Mouse (Mus musculus): ENCODE results near the gene Pdrg1. TPM values are rescaled to one million over a fixed set of nuclear protein-coding genes. Genes with fewer than 3 reads are reported as not detected.

Gene Pdrg1
- polyA plus RNA-seq, 1 experiment from 2014 or later, result 112 TPM

Other genes with a start within 250 kb of the Pdrg1 start
- gene Bcl2l1, start 183.7 kb downstream of the Pdrg1 start, polyA plus RNA-seq (2018), result 38.6 to 159 TPM (median 48.4 TPM) in 3 replicates
- 3.4 to 14.0 TPM (median 11.8 TPM) in 3 replicates for gene Tpx2, start 167.5 kb downstream of the Pdrg1 start, polyA plus RNA-seq (2018)
- not detected in 3 replicates for gene Mylk2, start 104.1 kb downstream of the Pdrg1 start, polyA plus RNA-seq (2018)
- gene Foxs1, start 82.2 kb downstream of the Pdrg1 start, polyA plus RNA-seq (2018), result not detected in 3 replicates
- not detected in 3 replicates for gene Dusp15, start 63.7 kb downstream of the Pdrg1 start, polyA plus RNA-seq (2018)
- gene Ttll9, start 52.9 kb downstream of the Pdrg1 start, polyA plus RNA-seq (2018), result not detected in 3 replicates
- not detected in 3 replicates for gene Xkr7, start 16.4 kb upstream of the Pdrg1 start, polyA plus RNA-seq (2018)
- gene Ccm2l, start 50.5 kb upstream of the Pdrg1 start, polyA plus RNA-seq (2018), result not detected in 3 replicates
- 79.1 to 116 TPM (median 113 TPM) in 3 replicates for gene Hck, start 93.0 kb upstream of the Pdrg1 start, polyA plus RNA-seq (2018)
- gene Tm9sf4, start 145.9 kb upstream of the Pdrg1 start, polyA plus RNA-seq (2018), result 93.5 to 244 TPM (median 125 TPM) in 3 replicates
- 3.4 to 5.4 TPM (median 4.4 TPM) in 3 replicates for gene Tspyl3, start 210.0 kb upstream of the Pdrg1 start, polyA plus RNA-seq (2018)
- gene Plagl2, start 226.0 kb upstream of the Pdrg1 start, polyA plus RNA-seq (2018), result 26.7 to 29.5 TPM (median 28.6 TPM) in 3 replicates
- 10.7 to 19.5 TPM (median 16.7 TPM) in 3 replicates for gene Pofut1, start 226.1 kb upstream of the Pdrg1 start, polyA plus RNA-seq (2018)

All from macrophage (primary cell).